Mouse (Mus musculus): ENCODE data around the gene Ppl.

DNA sequence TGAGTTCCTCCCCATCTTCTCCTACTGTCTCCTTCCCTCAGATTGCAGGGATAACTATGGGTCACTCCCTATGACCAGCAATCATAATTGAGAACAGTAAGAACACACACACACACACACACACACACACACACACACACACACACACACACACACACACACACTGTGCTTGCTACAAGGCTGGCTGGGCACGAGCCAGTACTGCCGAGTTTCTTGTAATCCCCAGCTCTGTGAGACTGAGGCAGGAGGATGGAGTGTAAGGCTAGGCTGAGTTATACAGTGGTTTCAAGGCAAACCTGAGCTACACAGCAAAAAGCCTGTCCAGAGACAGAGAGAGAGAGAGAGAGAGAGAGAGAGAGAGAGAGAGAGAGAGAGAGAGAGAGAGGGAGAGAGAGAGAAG, 2.0 kb downstream of the Ppl start:
- no peak for TF ChIP-seq CTCF (IDR thresholded peaks at IDR 0.05; ENCODE audit: low read depth, low read length)
- TF ChIP-seq GATA1 (IDR thresholded peaks at IDR 0.05; ENCODE audit: borderline replicate concordance, low read length): no peak

All from G1E (cell line).